Mouse (Mus musculus) Muller cell, postnatal 12 days (primary cell): ENCODE measurements around the gene N4bp2.
A peak's percentile ranks its signal among the peaks of the same experiment; 100 is the strongest.

Source experiments
- DNase-seq: peaks from one replicate; pipeline ENCODE4 v3.0.0-alpha.2; 2015; ENCODE audit errors: inconsistent ontology term

N4bp2 gene

DNA sequence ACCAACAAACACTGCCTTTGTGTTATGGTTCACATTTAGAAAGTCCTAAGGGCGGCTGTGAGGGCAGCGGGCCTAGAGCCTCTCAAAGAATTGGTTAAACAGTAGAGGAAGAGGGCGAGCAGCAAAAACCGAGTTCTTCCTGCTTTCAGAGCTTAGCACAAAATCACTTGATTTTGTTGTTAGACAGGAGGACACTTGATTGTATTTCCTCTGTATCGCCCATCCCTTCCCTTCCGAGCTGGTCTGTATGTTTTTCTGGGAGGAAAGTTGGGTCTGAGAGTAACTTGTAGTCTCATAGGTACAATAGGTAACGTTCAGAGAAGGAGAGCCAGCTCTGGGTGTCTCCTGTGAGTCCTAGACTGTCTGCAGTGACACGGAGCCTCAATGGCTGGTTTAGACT lies 63.8 kb downstream of the N4bp2 start:
- DNase-seq = no peak

GRCm38 (mm10) chr5:65828261-65828660 lies 64.9 kb downstream of the N4bp2 start:
- no peak for DNase-seq

DNA sequence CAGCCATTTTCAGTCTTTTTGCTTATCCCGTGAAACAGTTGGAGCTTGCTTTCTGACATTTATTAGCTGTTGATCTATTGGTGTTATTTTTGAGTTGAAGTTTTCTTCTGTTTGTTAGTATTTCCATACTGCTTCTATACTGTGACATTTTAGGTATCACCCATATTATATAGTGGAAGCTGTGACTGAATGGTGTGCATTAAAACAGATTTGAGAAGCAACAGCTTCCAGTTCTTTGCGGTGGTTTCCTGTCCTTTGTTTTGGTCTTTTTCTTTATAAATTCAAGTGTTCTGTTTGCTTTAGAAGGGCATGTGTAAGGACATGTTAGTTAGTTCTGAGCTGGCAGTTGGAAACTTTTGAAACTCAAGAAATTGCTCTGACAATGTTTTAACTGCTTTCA lies 65.7 kb downstream of the N4bp2 start:
- DNase-seq = no peak

- DNase-seq = no peak
Measured at GRCm38 (mm10) chr5:65831917-65832618, 68.7 kb downstream of the N4bp2 start.

- DNase-seq = no peak
Measured at GRCm38 (mm10) chr5:65833092-65833491, 69.8 kb downstream of the N4bp2 start.

GRCm38 (mm10) chr5:65833766-65834498 lies 70.6 kb downstream of the N4bp2 start:
- no peak for DNase-seq

- DNase-seq = no peak
Measured at GRCm38 (mm10) chr5:65838053-65838452, 74.7 kb downstream of the N4bp2 start.

- no peak for DNase-seq
Measured at GRCm38 (mm10) chr5:65842947-65843346, 79.6 kb downstream of the N4bp2 start.

DNA sequence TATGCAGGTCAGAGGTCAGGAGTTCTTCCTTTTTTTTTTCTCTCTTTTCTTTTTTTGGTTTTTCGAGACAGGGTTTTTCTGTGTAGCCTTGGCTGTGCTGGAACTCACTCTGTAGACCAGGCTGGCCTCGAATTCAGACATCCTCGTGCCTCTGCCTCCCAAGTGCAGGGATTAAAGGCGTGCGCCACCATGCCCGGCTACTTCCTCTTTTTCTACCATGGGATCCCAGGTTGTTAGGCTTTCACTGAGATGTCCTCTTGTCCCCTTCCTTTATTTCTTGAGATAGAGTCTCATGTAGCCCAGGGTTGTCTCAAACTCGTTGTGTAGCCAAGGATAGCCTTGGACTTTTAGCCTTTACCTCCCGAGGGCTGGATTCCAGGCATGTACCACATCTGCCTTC lies 83.2 kb downstream of the N4bp2 start:
- no peak for DNase-seq

GRCm38 (mm10) chr5:65846958-65847357 lies 83.6 kb downstream of the N4bp2 start:
- DNase-seq = no peak

- DNase-seq = no peak
Measured at GRCm38 (mm10) chr5:65847656-65848055, 84.3 kb downstream of the N4bp2 start.

DNA sequence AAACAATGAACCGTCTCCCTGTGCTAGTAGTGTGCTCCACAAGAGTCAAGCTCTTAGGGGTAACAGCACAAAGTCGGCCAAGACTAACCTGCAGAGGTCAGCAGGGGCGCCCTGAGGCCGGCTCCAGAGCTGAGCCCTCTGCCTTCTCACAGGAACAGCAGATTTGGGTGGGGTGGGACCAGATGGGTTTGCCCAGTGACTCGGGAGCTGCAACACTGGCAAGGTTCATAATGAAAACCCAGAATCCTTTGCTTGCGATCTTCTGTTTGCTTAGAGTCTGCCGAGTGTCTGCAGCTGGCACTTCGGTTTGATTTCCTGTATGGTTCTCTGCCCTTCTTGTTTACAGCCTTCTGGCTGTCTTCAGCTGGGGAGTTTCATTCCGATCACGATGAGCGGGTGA lies 87.4 kb downstream of the N4bp2 start:
- no peak for DNase-seq

DNA sequence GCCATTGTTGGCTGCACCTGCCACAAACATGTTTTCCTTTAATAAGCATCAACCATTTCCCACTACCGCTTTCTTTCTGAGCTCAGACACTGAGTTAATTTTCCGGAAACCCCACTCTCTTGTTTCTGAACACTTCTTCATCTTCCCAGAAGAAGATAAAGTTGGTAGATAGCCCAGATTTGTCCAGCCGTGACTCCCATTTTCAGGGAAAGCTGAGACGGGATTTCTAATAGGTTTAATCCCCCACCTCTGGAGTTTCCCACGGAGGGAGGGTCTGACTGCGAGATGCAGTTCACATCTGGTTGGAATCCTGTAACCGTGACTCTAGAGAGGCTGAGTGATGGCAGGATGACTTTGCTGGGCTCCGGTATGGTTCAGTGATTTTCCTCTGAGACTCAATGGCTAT lies 91.5 kb downstream of the N4bp2 start:
- DNase-seq = no peak

DNA sequence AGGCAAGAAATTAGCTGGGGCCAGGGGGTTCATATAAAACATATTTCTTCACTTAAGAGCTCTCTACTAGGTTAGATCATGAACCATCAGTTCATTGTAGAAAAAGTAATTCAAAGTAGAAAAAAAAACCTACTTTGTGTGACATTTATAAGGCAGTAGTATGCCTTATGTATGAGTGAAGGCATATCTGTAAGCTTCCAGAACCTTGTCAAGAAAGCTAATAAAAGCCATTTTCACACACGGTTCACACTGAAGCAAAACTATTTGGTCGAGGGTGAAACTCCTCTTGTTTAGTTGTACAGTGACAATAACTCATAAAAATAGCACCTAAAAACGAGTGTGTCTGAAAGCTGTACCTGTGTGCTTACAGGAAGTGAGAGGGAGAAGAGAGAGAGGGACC lies 92.2 kb downstream of the N4bp2 start:
- DNase-seq = no peak

DNA sequence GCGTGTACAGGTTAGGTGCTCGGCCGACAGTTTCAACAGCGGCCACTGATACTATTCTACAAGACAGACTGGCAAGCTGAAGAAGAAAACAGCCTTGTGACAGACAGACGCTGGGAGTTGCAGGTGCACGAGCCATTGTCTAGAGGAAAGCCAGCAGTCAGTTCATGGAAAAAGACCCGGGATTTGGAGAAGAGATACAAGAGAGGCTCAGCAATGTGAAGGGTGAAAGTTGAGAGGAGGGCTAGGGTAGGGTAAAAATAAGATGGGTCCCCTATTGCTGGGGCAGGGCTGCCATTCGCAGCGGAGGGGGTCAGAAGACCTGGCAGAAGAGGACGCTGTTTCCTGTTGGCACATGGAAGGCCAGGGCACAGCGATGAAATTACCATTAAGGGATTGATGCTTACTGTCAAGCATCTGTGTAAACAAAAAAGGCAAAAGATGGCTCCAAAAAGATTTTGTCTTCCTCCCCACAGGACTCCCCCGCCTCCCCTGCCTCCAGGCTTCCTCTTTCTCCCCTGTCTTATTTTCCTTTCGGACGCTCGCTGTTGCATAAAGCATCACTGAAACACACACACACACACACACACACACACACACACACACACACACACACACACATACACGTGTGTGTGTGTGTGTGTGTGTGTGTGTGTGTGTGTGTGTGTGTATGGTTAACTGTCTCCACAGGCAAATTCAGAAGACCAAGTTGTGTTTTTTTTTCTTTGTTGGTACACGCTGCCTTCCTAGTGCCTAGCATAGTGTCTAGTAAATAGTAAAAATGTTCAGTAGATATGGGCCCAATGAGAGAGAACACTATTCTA lies 93.5 kb downstream of the N4bp2 start:
- DNase-seq = no peak

DNA sequence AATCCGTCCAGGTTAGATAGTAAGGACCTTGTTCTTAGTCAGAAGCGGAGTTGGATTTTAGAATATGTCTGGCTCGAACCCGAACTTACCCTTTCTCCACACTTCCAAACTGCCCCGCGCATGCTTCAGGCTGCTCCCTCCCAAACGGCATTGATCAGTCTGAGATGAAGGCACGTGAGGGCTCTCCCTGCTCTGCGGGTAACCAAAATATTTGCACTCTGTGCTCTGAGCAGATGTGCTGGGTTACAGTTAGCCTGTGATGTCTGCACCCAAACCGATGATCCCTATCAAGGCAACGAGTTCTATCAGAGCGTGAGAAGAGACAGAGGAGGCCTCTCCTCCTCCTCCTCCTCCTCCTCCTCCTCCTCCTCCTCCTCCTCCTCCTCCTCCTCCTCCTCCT lies 94.6 kb downstream of the N4bp2 start:
- no peak for DNase-seq

DNA sequence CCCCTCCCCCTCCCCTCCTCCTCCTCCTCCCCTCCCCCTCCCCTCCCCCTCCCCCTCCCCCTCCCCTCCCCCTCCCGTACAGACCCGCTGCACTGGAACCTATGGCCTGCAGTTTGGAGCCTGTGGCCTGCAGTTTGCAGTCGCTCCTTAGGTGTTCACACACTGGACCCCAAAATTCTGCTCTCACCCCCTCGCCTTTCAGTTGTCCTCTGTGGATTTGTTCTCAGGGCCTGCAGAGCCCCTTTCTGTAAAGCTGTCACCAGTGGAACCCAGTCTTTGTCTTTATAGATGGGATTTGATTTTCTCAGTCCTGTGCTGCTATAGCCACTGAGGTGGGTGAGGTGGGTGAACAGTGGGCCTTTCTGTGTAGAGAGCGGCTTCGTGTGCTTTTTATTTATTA lies 95.0 kb downstream of the N4bp2 start:
- DNase-seq = no peak

- DNase-seq = peak; percentile 83
Measured at GRCm38 (mm10) chr5:65858898-65859297, 95.6 kb downstream of the N4bp2 start.

DNA sequence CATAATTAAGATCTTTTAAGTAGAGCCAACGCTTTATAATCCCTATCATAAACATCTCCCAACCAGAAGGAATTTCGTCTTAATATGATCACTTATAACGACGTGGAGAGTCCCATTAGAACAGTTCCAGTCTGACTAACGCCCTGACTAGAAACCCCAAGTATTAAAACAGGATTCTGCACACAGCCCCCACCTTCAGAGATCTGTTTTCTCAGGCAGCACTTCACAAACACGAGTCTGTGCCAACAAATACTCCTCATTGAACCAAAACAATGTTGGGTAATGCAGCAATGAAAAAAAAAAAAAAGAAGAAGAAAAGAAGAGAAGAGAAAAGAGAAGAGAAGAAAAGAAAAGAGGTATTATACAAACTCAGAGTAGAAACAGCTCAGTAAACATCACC lies 96.1 kb downstream of the N4bp2 start:
- peak; percentile 43 for DNase-seq

DNA sequence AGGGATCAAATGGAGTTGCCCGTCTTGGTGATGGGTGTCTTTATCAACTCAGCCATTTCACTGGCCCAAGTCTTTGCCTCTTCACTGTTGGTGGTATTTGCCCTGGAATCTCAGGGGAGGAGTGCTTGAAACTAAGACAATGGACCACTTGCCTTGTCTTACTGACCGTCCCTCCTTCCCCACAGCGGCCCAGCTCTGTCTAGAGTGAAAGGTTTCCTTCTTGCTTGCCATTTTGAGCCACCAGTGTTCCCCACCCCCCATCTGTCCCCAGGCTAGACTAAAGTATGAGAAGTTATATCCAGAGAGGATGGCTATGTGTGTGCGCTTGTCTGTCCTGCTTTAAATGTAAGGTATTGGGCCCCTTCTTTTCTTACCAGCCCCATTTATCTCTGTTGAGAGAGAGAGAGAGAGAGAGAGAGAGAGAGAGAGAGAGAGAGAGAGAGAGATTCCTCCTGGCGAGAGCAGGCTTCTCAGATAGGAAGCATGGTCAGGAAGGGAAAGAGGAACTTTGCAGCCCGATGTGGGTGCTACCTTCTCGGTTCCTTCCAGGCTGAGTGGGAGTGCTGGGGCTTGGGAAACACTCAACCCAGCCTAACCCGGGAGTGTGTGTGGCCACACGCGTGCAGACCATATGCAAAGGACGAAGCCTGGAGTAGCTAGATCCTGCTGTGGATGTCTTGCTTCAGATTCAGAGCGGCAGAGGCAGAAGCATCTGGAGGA lies 97.1 kb downstream of the N4bp2 start:
- no peak for DNase-seq

DNA sequence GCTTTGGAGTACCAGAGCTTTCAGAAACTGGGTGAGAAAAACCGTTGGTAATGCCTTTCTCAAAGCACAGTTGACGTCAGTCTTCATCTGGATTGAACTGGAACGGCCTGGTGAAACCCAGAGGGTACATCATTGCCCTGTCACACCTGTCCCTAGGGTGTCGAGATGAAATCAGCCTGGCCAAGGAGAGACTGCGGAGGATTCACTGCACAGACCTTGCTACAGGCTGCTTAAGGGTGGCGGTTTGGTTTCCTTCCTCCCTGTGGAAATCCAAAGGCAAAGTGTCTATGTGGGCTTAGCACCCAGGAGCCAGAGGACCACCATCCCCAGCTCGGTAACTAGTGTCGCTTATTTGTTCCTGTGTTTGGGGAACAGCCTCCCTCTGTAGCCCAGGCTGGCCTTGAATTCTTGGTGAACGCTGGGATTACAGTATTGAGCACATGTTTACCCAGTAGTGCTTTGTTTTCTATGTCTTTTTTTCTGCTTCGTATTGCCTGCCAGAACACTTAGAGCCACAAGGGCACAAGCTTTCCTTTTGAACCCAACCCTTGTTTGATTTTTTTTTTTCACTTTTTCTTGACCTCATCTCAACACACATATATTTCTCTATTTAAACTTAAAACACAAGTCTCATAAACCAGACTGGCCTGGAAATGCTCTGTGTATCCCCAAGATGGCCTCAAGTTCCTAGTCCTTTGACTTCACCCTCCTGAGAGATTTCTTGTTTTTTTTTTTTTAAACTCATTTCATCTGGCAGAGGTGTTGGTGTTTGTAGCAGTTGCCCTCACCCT lies 98.0 kb downstream of the N4bp2 start, which contains the start of gene Rhoh:
Gene Rhoh, plus strand, starts transcription at position 60 of the 791 bp plus-strand sequence.
- DNase-seq = no peak
